In the genomic region with DNA sequence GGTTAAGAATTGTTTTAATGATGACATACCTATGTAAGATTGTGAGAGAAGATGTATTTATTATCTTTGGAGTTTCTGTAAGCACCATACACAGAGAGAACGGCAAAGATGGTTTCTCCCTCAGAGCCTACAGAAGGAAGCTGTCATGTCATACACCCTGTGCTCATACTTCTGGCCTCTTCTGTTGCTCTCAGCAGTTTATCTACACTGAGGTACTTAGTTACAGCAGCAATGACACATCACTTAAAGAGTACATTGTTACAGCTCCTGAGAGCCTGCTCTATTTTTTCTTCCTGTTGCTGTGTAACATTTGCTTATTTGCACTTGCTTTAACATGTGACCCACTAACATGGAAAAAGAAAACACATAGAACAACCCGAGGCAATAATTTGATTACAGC, we compare ENCODE assay signal across 24 mouse cellular contexts. TPM values are rescaled to one million over a fixed set of nuclear protein-coding genes. Genes with fewer than 3 reads are reported as not detected.
DNase-seq lines count a peak whose midpoint lies in the region; ATAC-seq and TF ChIP-seq lines count a peak whose summit lies in the region.
"Had no signal": no experiment of that assay in that cellular context is flagged by ENCODE, and none has a peak within 500 bp of the region (broad histone marks: within the 10 kb centered on the region; RNA-seq: fewer than 3 reads in every experiment).

No protein-coding gene starts in this region.

- H3K4me2 ChIP-seq in heart, embryonic 15.5 days, result no peak overlapping the region
- H3K4me2 ChIP-seq in heart, postnatal 0 days (ENCODE audit: low read depth, low read length), result no peak overlapping the region
- H3K4me2 ChIP-seq: embryonic facial prominence, embryonic 13.5 days; embryonic facial prominence, embryonic 15.5 days; forebrain, embryonic 12.5 days had no signal

- TF ChIP-seq CTCF in heart, postnatal 0 days (IDR thresholded peaks at IDR 0.05; ENCODE audit: low read depth), result no peak

- H3K4me3 ChIP-seq in heart, embryonic 15.5 days, result no peak overlapping the region
- H3K4me3 ChIP-seq in heart, postnatal 0 days (ENCODE audit: low read depth, low read length), result no peak overlapping the region
- H3K4me3 ChIP-seq: embryonic facial prominence, embryonic 13.5 days; embryonic facial prominence, embryonic 15.5 days; erythroblast, embryonic 14.5 days; forebrain, embryonic 10.5 days; forebrain, embryonic 12.5 days had no signal

- no peak overlapping the region for H3K9ac ChIP-seq in heart, embryonic 15.5 days
- no peak overlapping the region for H3K9ac ChIP-seq in heart, postnatal 0 days (replicated peaks; ENCODE audit: low read depth, low read length)
- H3K9ac ChIP-seq: embryonic facial prominence, embryonic 13.5 days; embryonic facial prominence, embryonic 15.5 days; forebrain, embryonic 12.5 days had no signal

- H3K27me3 ChIP-seq in heart, embryonic 15.5 days, result no peaks in the 10 kb centered on the region
- no peaks in the 10 kb centered on the region for H3K27me3 ChIP-seq in heart, postnatal 0 days (ENCODE audit: control insufficient read depth, insufficient read depth, low read length)
- H3K27me3 ChIP-seq: embryonic facial prominence, embryonic 13.5 days; embryonic facial prominence, embryonic 15.5 days; forebrain, embryonic 12.5 days; Patski had no signal

- H3K36me3 ChIP-seq in heart, embryonic 15.5 days, result 0 out of 2 replicates have a peak, but pooled peaks cover 4% of the 10 kb centered on the region
- H3K36me3 ChIP-seq in heart, postnatal 0 days (replicated peaks; ENCODE audit: control insufficient read depth, insufficient read depth, low read length), result peaks cover 6% of the 10 kb centered on the region; the same call in 1 of the 2 replicates
- H3K36me3 ChIP-seq: forebrain, embryonic 12.5 days had no signal

- TF ChIP-seq EP300 in heart, postnatal 0 days (IDR thresholded peaks at IDR 0.05; ENCODE audit: low read depth), result no peak

- no peak overlapping the region for H3K27ac ChIP-seq in heart, embryonic 15.5 days
- H3K27ac ChIP-seq in heart, postnatal 0 days (ENCODE audit: low read depth), result no peak overlapping the region
- H3K27ac ChIP-seq: embryonic facial prominence, embryonic 13.5 days; embryonic facial prominence, embryonic 15.5 days; forebrain, embryonic 10.5 days; forebrain, embryonic 12.5 days had no signal

- ATAC-seq in heart, embryonic 15.5 days (replicated peaks; ENCODE audit: insufficient number of reproducible peaks, insufficient read depth, low FRiP score, low read depth), result peak; percentile 64; the same call in 1 of the 2 replicates
- peak; percentile 87 for ATAC-seq in heart, postnatal 0 days (ENCODE audit: insufficient read depth, low read depth)
- ATAC-seq: activated CD4-positive, CD25-positive, alpha-beta regulatory T cell, adult 4 months; forebrain, embryonic 14.5 days; forebrain, embryonic 16.5 days; Patski had no signal

- WGBS in heart, embryonic 15.5 days, result 31% methylated on average over 2 of the region's 2 CpGs
- WGBS in heart, postnatal 0 days, result 26% methylated on average over 2 of the region's 2 CpGs

- intact Hi-C loops in heart, postnatal 10 days (cut with DNase I), result no loop called here

- H3K4me1 ChIP-seq in heart, embryonic 15.5 days (replicated peaks), result no peaks in the 10 kb centered on the region
- 0 out of 2 replicates have a peak, but pooled peaks cover 2% of the 10 kb centered on the region for H3K4me1 ChIP-seq in heart, postnatal 0 days (ENCODE audit: control insufficient read depth, insufficient read depth)
- H3K4me1 ChIP-seq: embryonic facial prominence, embryonic 13.5 days; embryonic facial prominence, embryonic 15.5 days; forebrain, embryonic 10.5 days; forebrain, embryonic 12.5 days had no signal

- DNase-seq in heart, adult 18-20 months, result no peak
- DNase-seq in heart, postnatal 0 days (ENCODE audit: low spot score), result peak; percentile 38
- no peak for DNase-seq in heart, postnatal 10 days
- no peak for DNase-seq in embryo, embryonic 10 days (ENCODE audit: low spot score)
- DNase-seq: adrenal gland, adult 8-10 months; adrenal gland, postnatal 14 days; adrenal gland, postnatal 36 days; cerebellum, adult 11-12 months; cerebellum, adult 2 months; cerebellum, adult 9-10 months; cerebellum, postnatal 10 days; cerebellum, postnatal 25 days; embryo, embryonic 11 days had no signal

- no peaks in the 10 kb centered on the region for H3K9me3 ChIP-seq in heart, embryonic 15.5 days (replicated peaks)
- H3K9me3 ChIP-seq in heart, postnatal 0 days (replicated peaks; ENCODE audit: control insufficient read depth, low read length), result no peaks in the 10 kb centered on the region
- H3K9me3 ChIP-seq: embryonic facial prominence, embryonic 13.5 days; embryonic facial prominence, embryonic 15.5 days; forebrain, embryonic 10.5 days; forebrain, embryonic 12.5 days had no signal

RNA-seq across cellular contexts. Expression of gene Calhm6, which starts 39.2 kb away (rescaled TPM):
- 0.78 and 0.89 TPM in 2 replicates for polyA plus RNA-seq in heart, embryonic 15.5 days (2015; fragmentation: Nextera tagmentation; extraction: Ambion mirVana)
- total RNA-seq in heart, adult 18-20 months (2021), result under 1 TPM; 0.40 to 0.69 TPM
- 0.70 TPM in 1 of 2 replicates, not detected in the other for total RNA-seq in heart, postnatal 0 days (2014; rRNA removed; ENCODE audit: low replicate concordance)
- 0.41 and 0.49 TPM in 2 replicates for polyA plus RNA-seq in heart, postnatal 0 days (2015; fragmentation: Nextera tagmentation; extraction: Ambion mirVana)
- total RNA-seq in heart, postnatal 10 days (2021), result under 1 TPM in 1 of 2 experiments, not detected in 1; 0.40 TPM
- polyA plus RNA-seq: C2C12; erythroblast, embryonic 14.5 days; Patski had no signal

RNA-seq across cellular contexts. Expression of gene Dse, which starts 40.5 kb away (rescaled TPM):
- polyA plus RNA-seq in heart, embryonic 15.5 days (2015; fragmentation: Nextera tagmentation; extraction: Ambion mirVana), result 12.4 and 16.1 TPM in 2 replicates
- 1 to 10 TPM; 4.0 to 4.4 TPM for total RNA-seq in heart, adult 18-20 months (2021)
- total RNA-seq in heart, postnatal 0 days (2014; rRNA removed; ENCODE audit: low replicate concordance), result 19.5 and 36.9 TPM in 2 replicates
- 5.8 and 6.1 TPM in 2 replicates for polyA plus RNA-seq in heart, postnatal 0 days (2015; fragmentation: Nextera tagmentation; extraction: Ambion mirVana)
- total RNA-seq in heart, postnatal 10 days (2021), result 1 to 10 TPM; 8.6 to 10.0 TPM
- polyA plus RNA-seq: erythroblast, embryonic 14.5 days had no signal
